Mouse (Mus musculus) liver, embryonic 13.5 days (tissue): ENCODE data around the gene Dzip1. TPM values are rescaled to one million over a fixed set of nuclear protein-coding genes. Genes with fewer than 3 reads are reported as not detected.
A peak's percentile ranks its signal among the peaks of the same experiment; 100 is the strongest.

ENCODE experiments used
- ATAC-seq: fragments of 200-750 bp; cut with Nextera tagmentation; 2 replicates; pipeline ENCODE4 v1.8.0; 2017; ENCODE audit warnings: low read depth, mild to moderate bottlenecking, moderate number of reproducible peaks, moderate library complexity
- DNase-seq: peaks from one replicate; pipeline ENCODE4 v3.0.0; 2022
- H3K27ac ChIP-seq: fragments of 300-500 bp; sonication (generic); 2 replicates; pipeline ENCODE4 v1.5.1; 2015; ENCODE audit warnings: moderate library complexity, mild to moderate bottlenecking, inconsistent platforms
- H3K27me3 ChIP-seq: fragments of 300-500 bp; sonication (generic); 2 replicates; pipeline ENCODE4 v1.6.1; 2015; ENCODE audit warnings: mild to moderate bottlenecking, inconsistent platforms
- H3K36me3 ChIP-seq: fragments of 300-500 bp; sonication (generic); 2 replicates; pipeline ENCODE4 v1.6.1; 2015; ENCODE audit warnings: mild to moderate bottlenecking, inconsistent platforms
- H3K4me1 ChIP-seq: fragments of 300-500 bp; sonication (generic); replicated peaks from 2 replicates; pipeline ENCODE4 v1.6.1; 2015; ENCODE audit warnings: inconsistent platforms
- H3K4me2 ChIP-seq: fragments of 300-500 bp; sonication (generic); 2 replicates; pipeline ENCODE4 v1.6.1; 2015; ENCODE audit warnings: inconsistent platforms, mild to moderate bottlenecking, moderate library complexity
- H3K4me3 ChIP-seq: fragments of 300-500 bp; sonication (generic); replicated peaks from 2 replicates; pipeline ENCODE4 v1.5.1; 2015; ENCODE audit warnings: mild to moderate bottlenecking, inconsistent platforms
- H3K9ac ChIP-seq: fragments of 300-500 bp; sonication (generic); 2 replicates; pipeline ENCODE4 v1.6.1; 2015; ENCODE audit warnings: mild to moderate bottlenecking, inconsistent platforms
- H3K9me3 ChIP-seq: fragments of 300-500 bp; sonication (generic); replicated peaks from 2 replicates; pipeline ENCODE4 v1.6.1; 2016; ENCODE audit warnings: inconsistent platforms
- WGBS: fragments of 180-500 bp; shearing (Covaris S2); methylation state at CpG from one replicate; pipeline ENCODE4 v1.1.7; 2015; ENCODE audit not compliant: insufficient replicate concordance; 5-methylcytosine and 5-hydroxymethylcytosine counted together
- polyA plus RNA-seq: library from polyadenylated mRNA; unstranded; fragments of >200 nt; fragmentation: Nextera tagmentation; extraction: Ambion mirVana; gene quantifications from 2 replicates; pipeline ENCODE4 v1.2.1, GENCODE M21; 2015

The Dzip1 gene
- polyA plus RNA-seq, 1 experiment from 2014 or later: 2.1 TPM

GRCm38 (mm10) chr14:118848171-118848570 lies 77.1 kb downstream of the Dzip1 start:
- no peak overlapping the region for H3K9ac ChIP-seq
- H3K9me3 ChIP-seq: no peaks in the 10 kb centered on the region
- no peak overlapping the region for H3K4me2 ChIP-seq
- no peaks in the 10 kb centered on the region for H3K36me3 ChIP-seq
- no peaks in the 10 kb centered on the region for H3K4me1 ChIP-seq
- DNase-seq (no peak), ATAC-seq (no peak)
- WGBS: 57% methylated on average over 7 of the region's 7 CpGs
- H3K4me3 ChIP-seq: no peak overlapping the region
- no peak overlapping the region for H3K27ac ChIP-seq
- H3K27me3 ChIP-seq: peaks cover 20% of the 10 kb centered on the region; the same call in 1 of the 2 replicates

- no peak overlapping the region for H3K4me2 ChIP-seq
- peaks cover 18% of the 10 kb centered on the region; the same call in 1 of the 2 replicates for H3K27me3 ChIP-seq
- H3K9me3 ChIP-seq: no peaks in the 10 kb centered on the region
- no peak overlapping the region for H3K9ac ChIP-seq
- no peak overlapping the region for H3K27ac ChIP-seq
- no peak for ATAC-seq
- no peak overlapping the region for H3K4me3 ChIP-seq
- 0 out of 2 replicates have a peak, but pooled peaks cover 1% of the 10 kb centered on the region for H3K4me1 ChIP-seq
- WGBS: 81% methylated on average over 10 of the region's 10 CpGs
- DNase-seq: peak; percentile 46
- no peaks in the 10 kb centered on the region for H3K36me3 ChIP-seq
Observed at GRCm38 (mm10) chr14:118846834-118847233, 78.4 kb downstream of the Dzip1 start.

- peaks cover 18% of the 10 kb centered on the region; the same call in 1 of the 2 replicates for H3K27me3 ChIP-seq
- ATAC-seq: no peak
- 62% methylated on average over 3 of the region's 3 CpGs for WGBS
- H3K4me2 ChIP-seq: no peak overlapping the region
- no peak overlapping the region for H3K4me3 ChIP-seq
- no peaks in the 10 kb centered on the region for H3K9me3 ChIP-seq
- no peak overlapping the region for H3K27ac ChIP-seq
- DNase-seq: no peak
- peaks cover 22% of the 10 kb centered on the region for H3K4me1 ChIP-seq
- no peak overlapping the region for H3K9ac ChIP-seq
- no peaks in the 10 kb centered on the region for H3K36me3 ChIP-seq
Observed at GRCm38 (mm10) chr14:118842353-118842752, 82.9 kb downstream of the Dzip1 start.

- Histone ChIP-seq H3K4me2 (no peak overlapping the region), H3K36me3 (no peaks in the 10 kb centered on the region), H3K4me3 (no peak overlapping the region), H3K9ac (no peak overlapping the region), H3K27ac (no peak overlapping the region), H3K9me3 (no peaks in the 10 kb centered on the region), H3K4me1 (peaks cover 29% of the 10 kb centered on the region), H3K27me3 (peaks cover 10% of the 10 kb centered on the region; the same call in 1 of the 2 replicates)
- WGBS: 86% methylated on average over 1 of the region's 1 CpGs
- ATAC-seq (no peak), DNase-seq (no peak)
Observed at GRCm38 (mm10) chr14:118840027-118840426, 85.2 kb downstream of the Dzip1 start.

GRCm38 (mm10) chr14:118839416-118839815 lies 85.8 kb downstream of the Dzip1 start:
- Histone ChIP-seq H3K36me3 (no peaks in the 10 kb centered on the region), H3K4me1 (peaks cover 29% of the 10 kb centered on the region), H3K4me3 (no peak overlapping the region), H3K27ac (no peak overlapping the region), H3K27me3 (peaks cover 7% of the 10 kb centered on the region; the same call in 1 of the 2 replicates), H3K9ac (no peak overlapping the region), H3K4me2 (no peak overlapping the region), H3K9me3 (no peaks in the 10 kb centered on the region)
- no peak for ATAC-seq
- no peak for DNase-seq
- WGBS: 60% methylated on average over 5 of the region's 5 CpGs

- Histone ChIP-seq H3K9me3 (no peaks in the 10 kb centered on the region), H3K4me3 (no peak overlapping the region), H3K27me3 (no peaks in the 10 kb centered on the region), H3K27ac (no peak overlapping the region), H3K9ac (no peak overlapping the region), H3K4me2 (no peak overlapping the region), H3K4me1 (peaks cover 29% of the 10 kb centered on the region), H3K36me3 (no peaks in the 10 kb centered on the region)
- DNase-seq (no peak), ATAC-seq (no peak)
- WGBS: 56% methylated on average over 8 of the region's 8 CpGs
Observed at GRCm38 (mm10) chr14:118838556-118839120, 86.6 kb downstream of the Dzip1 start.

GRCm38 (mm10) chr14:118836754-118837153 lies 88.5 kb downstream of the Dzip1 start:
- no peak overlapping the region for H3K9ac ChIP-seq
- no peak overlapping the region for H3K4me3 ChIP-seq
- no peaks in the 10 kb centered on the region for H3K9me3 ChIP-seq
- no peaks in the 10 kb centered on the region for H3K27me3 ChIP-seq
- H3K27ac ChIP-seq: no peak overlapping the region; the same call in 1 of the 2 replicates
- no peaks in the 10 kb centered on the region for H3K36me3 ChIP-seq
- 32% methylated on average over 7 of the region's 7 CpGs for WGBS
- H3K4me1 ChIP-seq: peaks cover 28% of the 10 kb centered on the region
- peak; percentile 15 for DNase-seq
- peak; percentile 97 for ATAC-seq
- H3K4me2 ChIP-seq: peak overlapping the region; percentile 10; the same call in 1 of the 2 replicates

- no peaks in the 10 kb centered on the region for H3K27me3 ChIP-seq
- no peak for ATAC-seq
- no peaks in the 10 kb centered on the region for H3K36me3 ChIP-seq
- H3K4me3 ChIP-seq: no peak overlapping the region
- no peaks in the 10 kb centered on the region for H3K9me3 ChIP-seq
- H3K27ac ChIP-seq: peak overlapping the region; percentile 21; the same call in 1 of the 2 replicates
- no peak overlapping the region for H3K4me2 ChIP-seq
- 81% methylated on average over 11 of the region's 11 CpGs for WGBS
- no peak overlapping the region for H3K9ac ChIP-seq
- peaks cover 24% of the 10 kb centered on the region for H3K4me1 ChIP-seq
- no peak for DNase-seq
Observed at GRCm38 (mm10) chr14:118836145-118836544, 89.1 kb downstream of the Dzip1 start.

GRCm38 (mm10) chr14:118834313-118834712 lies 90.9 kb downstream of the Dzip1 start:
- Histone ChIP-seq H3K4me2 (no peak overlapping the region), H3K9me3 (no peaks in the 10 kb centered on the region), H3K4me3 (no peak overlapping the region), H3K4me1 (peaks cover 24% of the 10 kb centered on the region), H3K27me3 (no peaks in the 10 kb centered on the region), H3K36me3 (no peaks in the 10 kb centered on the region), H3K9ac (no peak overlapping the region), H3K27ac (no peak overlapping the region)
- ATAC-seq: no peak
- DNase-seq: no peak
- WGBS: 26% methylated on average over 7 of the region's 7 CpGs

- no peak for ATAC-seq
- Histone ChIP-seq H3K4me2 (no peak overlapping the region), H3K27me3 (no peaks in the 10 kb centered on the region), H3K9ac (no peak overlapping the region), H3K36me3 (no peaks in the 10 kb centered on the region), H3K9me3 (no peaks in the 10 kb centered on the region), H3K4me3 (no peak overlapping the region), H3K4me1 (peaks cover 15% of the 10 kb centered on the region), H3K27ac (no peak overlapping the region)
- DNase-seq: no peak
- 85% methylated on average over 6 of the region's 6 CpGs for WGBS
Observed at GRCm38 (mm10) chr14:118833241-118833640, 92.0 kb downstream of the Dzip1 start.

GRCm38 (mm10) chr14:118831597-118831996 lies 93.7 kb downstream of the Dzip1 start:
- WGBS: 61% methylated on average over 4 of the region's 4 CpGs
- Histone ChIP-seq H3K27me3 (no peaks in the 10 kb centered on the region), H3K9me3 (no peaks in the 10 kb centered on the region), H3K4me1 (peaks cover 6% of the 10 kb centered on the region), H3K9ac (no peak overlapping the region), H3K27ac (no peak overlapping the region), H3K36me3 (no peaks in the 10 kb centered on the region), H3K4me2 (no peak overlapping the region), H3K4me3 (no peak overlapping the region)
- no peak for DNase-seq
- no peak for ATAC-seq
